Mouse (Mus musculus) intestine, postnatal 0 days (tissue): ENCODE results near the gene Atg10. TPM values are rescaled to one million over a fixed set of nuclear protein-coding genes. Genes with fewer than 3 reads are reported as not detected.

Source experiments
- ATAC-seq: fragments of 200-750 bp; cut with Nextera tagmentation; 2 replicates; pipeline ENCODE4 v1.8.0; 2017; ENCODE audit warnings: mild to moderate bottlenecking, moderate TSS enrichment, moderate library complexity
- H3K27ac ChIP-seq: fragments of 300-500 bp; sonication (generic); 2 replicates; pipeline ENCODE4 v1.5.1; 2014; ENCODE audit warnings: mild to moderate bottlenecking, low read depth, low read length, moderate library complexity
- H3K27me3 ChIP-seq: fragments of 300-500 bp; sonication (generic); replicated peaks from 2 replicates; pipeline ENCODE4 v1.6.1; 2014; ENCODE audit warnings: low read length, mixed read lengths; ENCODE audit not compliant: control insufficient read depth, insufficient read depth
- H3K36me3 ChIP-seq: fragments of 300-500 bp; sonication (generic); 2 replicates; pipeline ENCODE4 v1.6.1; 2014; ENCODE audit warnings: mild to moderate bottlenecking, moderate library complexity; ENCODE audit not compliant: control insufficient read depth, insufficient read depth
- H3K4me1 ChIP-seq: fragments of 300-500 bp; sonication (generic); replicated peaks from 2 replicates; pipeline ENCODE4 v1.6.1; 2014; ENCODE audit warnings: antibody characterized with exemption, low read length, mixed read lengths; ENCODE audit not compliant: control insufficient read depth, insufficient read depth
- H3K4me2 ChIP-seq: fragments of 300-500 bp; sonication (generic); replicated peaks from 2 replicates; pipeline ENCODE4 v1.6.1; 2014; ENCODE audit warnings: low read depth, mild to moderate bottlenecking, moderate library complexity
- H3K4me3 ChIP-seq: fragments of 300-500 bp; sonication (generic); 2 replicates; pipeline ENCODE4 v1.5.1; 2014; ENCODE audit warnings: low read depth, low read length
- H3K9ac ChIP-seq: fragments of 300-500 bp; sonication (generic); 2 replicates; pipeline ENCODE4 v1.6.1; 2014; ENCODE audit warnings: mild to moderate bottlenecking, low read depth, low read length
- H3K9me3 ChIP-seq: fragments of 300-500 bp; sonication (generic); 2 replicates; pipeline ENCODE4 v1.6.1; 2016; ENCODE audit warnings: mixed run types; ENCODE audit not compliant: control insufficient read depth
- CTCF ChIP-seq: sonication (generic); IDR thresholded peaks from 2 replicates; pipeline ENCODE4 v1.5.1; 2016; ENCODE audit warnings: low read depth, mild to moderate bottlenecking, control low read depth, antibody characterized with exemption, moderate library complexity
- WGBS: fragments of 180-500 bp; shearing (Covaris S2); extraction: QIAGEN DNeasy Blood & Tissue Kit; methylation state at CpG from one replicate; pipeline ENCODE4 v1.1.7; 2014; 5-methylcytosine and 5-hydroxymethylcytosine counted together
- polyA plus RNA-seq: library from polyadenylated mRNA; unstranded; fragments of >200 nt; fragmentation: Nextera tagmentation; extraction: Ambion mirVana; gene quantifications from 2 replicates; pipeline ENCODE4 v1.2.1, GENCODE M21; 2015

Gene Atg10
- polyA plus RNA-seq, 1 experiment from 2014 or later = 24.5 TPM

DNA sequence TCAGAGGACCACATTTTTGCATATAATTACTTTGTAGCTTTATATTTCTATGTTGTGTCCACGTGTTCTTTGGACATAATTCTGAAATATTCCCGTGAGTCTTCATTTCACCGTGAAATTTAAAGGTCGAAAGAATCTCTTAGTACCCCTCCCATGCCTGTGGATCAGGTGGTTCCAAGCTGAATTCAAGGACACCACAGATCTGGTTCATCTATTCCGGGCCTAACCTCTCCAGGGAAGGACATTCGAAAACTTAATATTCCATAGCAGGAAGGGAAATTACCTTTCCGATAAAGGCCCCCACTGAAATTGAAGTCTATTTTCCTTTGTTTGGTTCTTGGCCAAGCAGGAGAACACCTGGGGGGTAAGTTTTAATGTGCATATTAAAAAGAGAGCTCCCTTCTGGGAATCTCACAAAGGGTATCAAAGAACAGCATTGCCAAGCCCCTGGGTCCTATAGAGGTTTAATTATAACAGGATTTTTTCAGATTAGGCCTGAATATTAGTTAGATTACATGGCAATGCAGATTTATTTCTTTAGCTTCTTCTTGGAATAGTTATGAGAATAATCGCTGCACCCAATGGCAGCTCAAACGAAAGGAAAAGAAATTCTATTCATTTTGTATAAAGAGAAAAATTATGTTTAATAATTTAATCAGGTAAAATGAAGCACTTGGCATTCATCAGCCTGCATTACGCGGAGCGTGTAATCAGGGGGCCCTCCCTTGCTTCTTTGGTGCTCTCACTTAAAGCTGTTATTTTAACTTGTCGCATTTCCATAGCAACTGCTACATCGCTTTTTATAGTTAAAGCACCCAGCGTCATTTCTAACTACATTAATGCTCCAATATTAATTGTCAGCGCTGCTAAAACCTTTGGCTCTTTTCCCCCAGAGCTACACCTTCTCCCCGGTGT is 310.8 kb downstream of the Atg10 start:
- no peak for ATAC-seq
- no peak overlapping the region for H3K9ac ChIP-seq
- TF ChIP-seq CTCF = no peak
- 86% methylated on average over 17 of the region's 17 CpGs for WGBS
- no peaks in the 10 kb centered on the region for H3K36me3 ChIP-seq
- H3K4me2 ChIP-seq = no peak overlapping the region
- no peaks in the 10 kb centered on the region for H3K4me1 ChIP-seq
- no peak overlapping the region for H3K27ac ChIP-seq
- H3K4me3 ChIP-seq = no peak overlapping the region
- H3K9me3 ChIP-seq = no peaks in the 10 kb centered on the region
- H3K27me3 ChIP-seq = no peaks in the 10 kb centered on the region

DNA sequence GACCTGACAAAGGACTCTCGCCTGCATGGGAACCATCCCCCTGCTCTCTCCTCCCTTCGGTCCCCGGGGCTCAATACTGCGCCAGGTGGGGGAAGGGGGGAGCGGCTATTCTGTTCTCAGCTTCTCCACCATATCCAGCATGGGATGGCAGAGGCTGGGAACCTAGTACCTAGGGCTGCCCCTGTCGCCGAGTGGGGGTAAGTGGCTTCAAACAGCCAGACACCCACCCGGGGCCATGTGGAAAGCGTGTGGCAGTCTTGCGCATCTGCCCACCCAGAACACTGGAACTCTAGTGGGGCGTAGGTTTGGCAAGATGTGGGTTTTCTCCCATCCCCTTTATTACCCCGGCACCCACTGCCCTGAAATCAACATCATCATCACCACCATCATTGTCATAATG is 316.4 kb downstream of the Atg10 start:
- H3K9ac ChIP-seq = no peak overlapping the region
- no peak overlapping the region for H3K4me2 ChIP-seq
- no peak for TF ChIP-seq CTCF
- H3K27me3 ChIP-seq = no peaks in the 10 kb centered on the region
- H3K27ac ChIP-seq = no peak overlapping the region
- no peak overlapping the region for H3K4me3 ChIP-seq
- WGBS = 96% methylated on average over 12 of the region's 12 CpGs
- no peaks in the 10 kb centered on the region for H3K4me1 ChIP-seq
- ATAC-seq = no peak
- no peaks in the 10 kb centered on the region for H3K9me3 ChIP-seq
- no peaks in the 10 kb centered on the region for H3K36me3 ChIP-seq

DNA sequence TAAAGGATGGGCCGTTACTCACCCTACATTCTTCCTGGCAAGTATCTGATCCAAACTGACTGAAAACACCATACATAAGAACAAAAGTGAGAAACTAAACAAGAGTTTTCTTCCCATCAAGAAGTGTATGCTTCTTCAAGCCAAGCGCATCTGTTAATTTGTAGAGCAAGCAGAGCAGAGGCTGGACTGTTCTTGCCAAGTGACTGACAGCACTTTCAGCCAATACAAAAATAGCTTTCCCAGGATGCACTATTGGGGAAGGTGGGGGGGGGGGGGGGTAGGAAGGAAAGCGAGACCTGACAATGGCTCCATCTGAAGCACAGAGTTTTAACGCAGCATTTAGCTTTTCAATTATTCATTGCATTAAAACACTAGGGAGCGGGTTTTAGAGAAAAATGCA is 318.6 kb downstream of the Atg10 start, which contains the start of gene Atp6ap1l:
Gene Atp6ap1l, minus strand, starts transcription at position 180 of the 400 bp plus-strand sequence.
- no peaks in the 10 kb centered on the region for H3K9me3 ChIP-seq
- no peaks in the 10 kb centered on the region for H3K4me1 ChIP-seq
- 90% methylated on average over 5 of the region's 5 CpGs for WGBS
- no peak within 1 kb of the TSS for H3K4me3 ChIP-seq
- H3K27ac ChIP-seq = no peak within 1 kb of the TSS
- H3K36me3 ChIP-seq = no peaks in the 10 kb centered on the region
- no peak within 1 kb of the TSS for H3K4me2 ChIP-seq
- no peak for ATAC-seq
- no peak for TF ChIP-seq CTCF
- H3K9ac ChIP-seq = no peak within 1 kb of the TSS
- no peaks in the 10 kb centered on the region for H3K27me3 ChIP-seq

DNA sequence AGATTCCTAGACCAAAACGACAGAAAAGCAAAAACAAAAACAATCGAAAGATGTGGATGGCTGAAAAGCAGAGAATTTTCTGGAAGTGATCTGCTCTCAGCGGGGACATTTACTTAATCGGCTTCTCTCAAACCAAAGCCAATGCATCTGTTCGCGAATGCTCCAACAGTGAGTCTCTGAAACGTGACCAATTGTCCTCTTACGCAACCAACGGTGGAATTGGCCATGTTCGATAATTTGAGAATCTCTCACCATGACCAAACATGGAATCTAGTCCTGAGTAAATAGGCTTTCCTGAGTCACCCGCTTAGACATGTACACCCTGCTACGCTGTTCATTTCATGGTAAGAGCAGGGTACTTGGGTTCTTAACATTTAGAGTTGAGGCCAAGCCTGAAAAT is 326.9 kb downstream of the Atg10 start:
- no peak overlapping the region for H3K4me3 ChIP-seq
- H3K27me3 ChIP-seq = no peaks in the 10 kb centered on the region
- WGBS = 91% methylated on average over 12 of the region's 12 CpGs
- H3K9me3 ChIP-seq = no peaks in the 10 kb centered on the region
- H3K27ac ChIP-seq = no peak overlapping the region
- no peak for TF ChIP-seq CTCF
- ATAC-seq = no peak
- no peaks in the 10 kb centered on the region for H3K36me3 ChIP-seq
- no peak overlapping the region for H3K9ac ChIP-seq
- no peak overlapping the region for H3K4me2 ChIP-seq
- H3K4me1 ChIP-seq = no peaks in the 10 kb centered on the region

DNA sequence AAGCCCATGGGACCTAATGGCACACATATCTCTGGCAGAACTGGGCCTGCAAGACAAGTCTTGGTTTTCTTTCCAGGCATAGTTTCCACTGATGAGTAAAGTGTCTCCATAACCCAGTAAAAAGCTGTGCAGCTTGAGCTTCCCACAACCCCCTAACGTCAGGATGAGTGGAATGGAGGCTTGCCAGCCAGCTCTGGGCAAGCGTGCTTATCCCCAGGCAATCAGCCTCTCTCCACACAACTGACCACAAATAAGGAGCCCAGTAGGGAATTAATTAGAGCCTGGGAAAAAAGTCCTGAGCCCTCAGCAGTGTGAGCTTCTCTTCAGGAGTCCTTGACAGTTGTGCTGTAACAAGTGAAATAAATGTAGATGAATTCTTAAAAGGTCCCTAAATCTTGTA is 327.7 kb downstream of the Atg10 start:
- no peaks in the 10 kb centered on the region for H3K9me3 ChIP-seq
- no peak overlapping the region for H3K4me3 ChIP-seq
- no peaks in the 10 kb centered on the region for H3K36me3 ChIP-seq
- H3K4me1 ChIP-seq = no peaks in the 10 kb centered on the region
- WGBS = 56% methylated on average over 2 of the region's 2 CpGs
- H3K27ac ChIP-seq = no peak overlapping the region
- ATAC-seq = no peak
- no peak overlapping the region for H3K9ac ChIP-seq
- no peak for TF ChIP-seq CTCF
- no peaks in the 10 kb centered on the region for H3K27me3 ChIP-seq
- H3K4me2 ChIP-seq = no peak overlapping the region

DNA sequence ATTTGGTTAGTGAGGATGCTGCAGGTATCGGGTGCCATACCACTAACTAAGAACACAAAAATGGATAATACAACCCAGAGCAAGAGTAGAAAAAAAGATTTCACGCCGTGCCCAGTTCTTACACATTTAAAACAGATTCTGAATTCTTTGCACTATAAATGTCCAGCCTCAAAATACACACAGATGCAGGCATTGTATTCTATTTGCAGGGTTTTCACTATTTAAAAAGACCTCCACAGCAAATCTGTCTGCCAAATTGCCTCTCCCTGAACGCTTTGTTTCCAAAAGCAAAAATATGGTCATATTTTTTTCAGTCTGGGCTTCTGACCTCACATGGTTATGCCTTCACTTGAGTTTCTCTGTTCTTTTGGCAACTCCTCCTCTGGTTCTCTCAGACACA is 328.9 kb downstream of the Atg10 start:
- no peak overlapping the region for H3K4me3 ChIP-seq
- 92% methylated on average over 4 of the region's 4 CpGs for WGBS
- ATAC-seq = no peak
- no peak overlapping the region for H3K27ac ChIP-seq
- no peak for TF ChIP-seq CTCF
- H3K27me3 ChIP-seq = no peaks in the 10 kb centered on the region
- no peaks in the 10 kb centered on the region for H3K36me3 ChIP-seq
- no peaks in the 10 kb centered on the region for H3K4me1 ChIP-seq
- no peaks in the 10 kb centered on the region for H3K9me3 ChIP-seq
- H3K4me2 ChIP-seq = no peak overlapping the region
- H3K9ac ChIP-seq = no peak overlapping the region
